Mouse (Mus musculus) small intestine, adult 2 months (tissue): ENCODE data around the gene Ppp1ca.

ENCODE experiments used
- CTCF ChIP-seq: fragments of 200-500 bp; IDR thresholded peaks from 2 replicates; pipeline ENCODE4 v1.5.1; 2012; ENCODE audit warnings: low read depth, mild to moderate bottlenecking, control low read depth, inconsistent platforms, low read length, moderate library complexity, mixed read lengths; ENCODE audit not compliant: insufficient replicate concordance, insufficient read length; ENCODE audit errors: extremely low read depth
- POLR2A ChIP-seq: fragments of 200-500 bp; IDR thresholded peaks from 2 replicates; pipeline ENCODE4 v1.6.1; 2012; ENCODE audit warnings: low read depth, mild to moderate bottlenecking, control low read depth, inconsistent platforms, low read length, moderate library complexity

GRCm38 (mm10) chr19:4201291-4201909 is 9.5 kb downstream of the Ppp1ca start, which contains the start of gene Rad9a:
- TF ChIP-seq CTCF: no peak
- no peak; the same call in 1 of the 2 replicates for TF ChIP-seq POLR2A
